Mouse (Mus musculus) sigmoid colon, adult 10 weeks (tissue): ENCODE data around the gene Nwd2. TPM values are rescaled to one million over a fixed set of nuclear protein-coding genes. Genes with fewer than 3 reads are reported as not detected.

Experiments
- polyA plus RNA-seq: library from polyadenylated mRNA; stranded (reverse); fragments of 350-450 nt; fragmentation: Illumina TruSeq; extraction: RNeasy Lipid Tissue Mini Kit (QIAGEN cat#74804); gene quantifications from one replicate; pipeline ENCODE4 v1.2.3, GENCODE M21; 2014; ENCODE audit warnings: low read depth, low replicate concordance

Nwd2 gene
- not detected for polyA plus RNA-seq

DNA sequence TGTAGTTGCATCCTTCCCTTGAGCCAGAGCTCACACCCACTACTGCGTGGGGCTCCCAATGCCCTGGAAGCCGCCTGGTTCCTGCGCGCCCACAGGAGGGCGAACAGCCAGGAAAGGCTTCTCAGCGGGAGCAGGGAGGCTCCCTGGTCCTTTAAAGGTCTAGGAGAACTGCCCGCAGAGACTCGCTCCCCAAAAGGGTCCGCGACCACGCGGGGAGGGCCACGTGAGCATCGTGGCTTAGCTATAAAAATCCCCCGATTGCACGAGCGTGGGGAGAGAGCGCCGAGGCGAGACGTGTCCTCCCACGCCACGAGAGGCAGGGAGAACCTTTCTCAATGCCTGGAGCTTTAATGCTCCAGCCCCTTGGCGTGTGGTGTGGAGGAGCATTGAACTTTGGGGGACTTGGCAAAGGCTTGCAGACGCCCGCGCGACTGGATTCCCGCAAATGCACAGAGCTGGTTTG, at the start of gene Nwd2:
Nwd2 (plus strand) TSS at position 33 of the 463 bp plus-strand sequence.

DNA sequence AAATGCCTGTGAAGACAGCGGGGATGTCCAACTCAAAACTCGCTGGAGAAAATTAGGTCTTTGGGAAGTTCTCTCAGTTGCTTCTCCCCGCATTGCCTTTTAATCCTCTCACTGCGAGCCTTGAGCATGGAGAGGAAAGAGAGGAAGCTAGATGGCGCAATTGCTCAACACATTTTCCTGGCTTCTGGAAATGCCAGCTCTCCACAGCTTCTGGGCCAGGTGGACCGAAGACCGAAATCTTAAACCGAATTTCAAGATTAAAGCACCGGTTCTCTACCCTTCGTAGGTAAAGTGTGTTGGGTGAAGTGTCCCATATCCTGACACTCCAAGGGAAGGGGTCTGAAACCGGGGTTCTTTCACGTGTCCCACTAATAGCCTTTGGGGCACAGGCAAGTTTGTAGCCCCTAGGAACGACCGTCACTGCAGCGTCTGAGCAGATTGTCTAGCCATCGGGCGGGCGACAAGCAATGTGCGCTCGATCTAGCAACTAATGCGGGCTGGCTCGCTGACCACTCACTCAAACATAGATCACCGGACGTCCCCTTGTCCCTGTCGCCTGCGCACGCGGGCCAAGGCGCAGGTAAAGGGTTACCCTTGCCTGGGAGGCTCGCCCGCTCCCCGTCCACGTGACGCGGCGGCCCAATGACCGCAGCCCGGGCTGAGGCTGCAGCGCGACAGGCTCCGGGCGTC, 163.1 kb downstream of the Nwd2 start, which contains the start of gene 0610040J01Rik:
0610040J01Rik (plus strand) TSS at position 545 of the 690 bp plus-strand sequence.

Other genes with a start within 250 kb of the Nwd2 start
- gene 0610040J01Rik, start 163.3 kb downstream of the Nwd2 start, polyA plus RNA-seq, result 39.9 TPM